Mouse (Mus musculus): ENCODE measurements around the gene Calhm2. TPM values are rescaled to one million over a fixed set of nuclear protein-coding genes. Genes with fewer than 3 reads are reported as not detected.

The Calhm2 gene
- polyA plus RNA-seq, 1 experiment from 2014 or later = 1.5 TPM

GRCm38 (mm10) chr19:47104641-47105271, 33.3 kb downstream of the Calhm2 start:
- no peak for ATAC-seq (replicated peaks)
- 94% methylated on average over 9 of the region's 9 CpGs for WGBS

DNA sequence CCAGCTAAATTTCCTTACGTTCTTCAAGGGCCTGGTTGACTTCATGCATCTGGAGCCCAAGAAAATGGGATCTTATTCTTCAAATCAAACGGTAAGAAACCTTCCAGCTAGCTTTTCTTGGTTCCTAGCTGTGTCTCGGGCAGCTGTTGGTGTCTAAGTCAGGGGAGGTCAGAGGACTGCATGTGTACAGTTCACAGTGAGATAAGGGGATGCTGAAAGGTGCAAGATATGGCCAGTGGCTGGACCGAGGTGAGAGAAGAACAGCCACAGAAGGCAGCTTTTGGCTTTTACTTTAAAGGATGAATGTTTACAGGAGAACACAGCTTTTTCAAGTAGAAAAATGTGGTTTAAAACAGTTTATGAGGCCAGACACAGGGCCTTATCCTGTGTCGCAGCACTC, 37.0 kb downstream of the Calhm2 start:
- H3K4me1 ChIP-seq = no peaks in the 10 kb centered on the region
- no peak overlapping the region for H3K27ac ChIP-seq
- ATAC-seq (replicated peaks) = no peak
- no peak overlapping the region for H3K4me2 ChIP-seq
- H3K36me3 ChIP-seq (replicated peaks) = peaks cover 62% of the 10 kb centered on the region
- no peaks in the 10 kb centered on the region for H3K27me3 ChIP-seq (replicated peaks)
- no peaks in the 10 kb centered on the region for H3K9me3 ChIP-seq
- H3K9ac ChIP-seq = no peak overlapping the region
- WGBS = 96% methylated on average over 5 of the region's 5 CpGs
- no peak overlapping the region for H3K4me3 ChIP-seq

More at GRCm38 (mm10) chr19:47104641-47105271, 33.3 kb downstream of the Calhm2 start:
- Histone ChIP-seq H3K4me2 (no peak overlapping the region), H3K4me1 (no peaks in the 10 kb centered on the region), H3K9me3 (no peaks in the 10 kb centered on the region), H3K27me3 (replicated peaks) (no peaks in the 10 kb centered on the region), H3K27ac (no peak overlapping the region), H3K36me3 (replicated peaks) (peaks cover 75% of the 10 kb centered on the region), H3K9ac (no peak overlapping the region), H3K4me3 (no peak overlapping the region)

- H3K4me3 ChIP-seq = peak within 1 kb of the TSS; percentile 85
- H3K9ac ChIP-seq = peak within 1 kb of the TSS; percentile 95
- peaks cover 32% of the 10 kb centered on the region for H3K4me1 ChIP-seq
- peak within 1 kb of the TSS; percentile 82 for H3K27ac ChIP-seq
- under 1% methylated on average over 56 of the region's 56 CpGs for WGBS
- peaks cover 18% of the 10 kb centered on the region for H3K36me3 ChIP-seq (replicated peaks)
- peak within 1 kb of the TSS; percentile 84 for H3K4me2 ChIP-seq
- peak; percentile 100 for ATAC-seq (replicated peaks)
- H3K27me3 ChIP-seq (replicated peaks) = no peaks in the 10 kb centered on the region
- no peaks in the 10 kb centered on the region for H3K9me3 ChIP-seq
Observed at GRCm38 (mm10) chr19:47090550-47091156, 47.4 kb downstream of the Calhm2 start, which contains the start of the genes Usmg5 and Pdcd11. Gene Usmg5, minus strand, starts transcription at chr19:47090647. Gene Pdcd11, plus strand, starts transcription at chr19:47090768.

GRCm38 (mm10) chr19:47089718-47090525, 48.2 kb downstream of the Calhm2 start:
- H3K9ac ChIP-seq = peak overlapping the region; percentile 95
- peak overlapping the region; percentile 82 for H3K27ac ChIP-seq
- peaks cover 16% of the 10 kb centered on the region for H3K36me3 ChIP-seq (replicated peaks)
- ATAC-seq (replicated peaks) = peak; percentile 75
- H3K4me1 ChIP-seq = peaks cover 32% of the 10 kb centered on the region
- WGBS = 2% methylated on average over 36 of the region's 36 CpGs
- peak overlapping the region; percentile 84 for H3K4me2 ChIP-seq
- peak overlapping the region; percentile 85 for H3K4me3 ChIP-seq
- no peaks in the 10 kb centered on the region for H3K27me3 ChIP-seq (replicated peaks)
- H3K9me3 ChIP-seq = no peaks in the 10 kb centered on the region

GRCm38 (mm10) chr19:47088226-47088625, 49.9 kb downstream of the Calhm2 start:
- no peak overlapping the region for H3K4me3 ChIP-seq
- H3K36me3 ChIP-seq (replicated peaks) = peaks cover 25% of the 10 kb centered on the region
- H3K9me3 ChIP-seq = no peaks in the 10 kb centered on the region
- no peak overlapping the region for H3K27ac ChIP-seq
- H3K27me3 ChIP-seq (replicated peaks) = no peaks in the 10 kb centered on the region
- H3K4me2 ChIP-seq = no peak overlapping the region
- peaks cover 32% of the 10 kb centered on the region for H3K4me1 ChIP-seq
- ATAC-seq (replicated peaks) = no peak
- WGBS = 92% methylated on average over 3 of the region's 3 CpGs
- no peak overlapping the region for H3K9ac ChIP-seq

DNA sequence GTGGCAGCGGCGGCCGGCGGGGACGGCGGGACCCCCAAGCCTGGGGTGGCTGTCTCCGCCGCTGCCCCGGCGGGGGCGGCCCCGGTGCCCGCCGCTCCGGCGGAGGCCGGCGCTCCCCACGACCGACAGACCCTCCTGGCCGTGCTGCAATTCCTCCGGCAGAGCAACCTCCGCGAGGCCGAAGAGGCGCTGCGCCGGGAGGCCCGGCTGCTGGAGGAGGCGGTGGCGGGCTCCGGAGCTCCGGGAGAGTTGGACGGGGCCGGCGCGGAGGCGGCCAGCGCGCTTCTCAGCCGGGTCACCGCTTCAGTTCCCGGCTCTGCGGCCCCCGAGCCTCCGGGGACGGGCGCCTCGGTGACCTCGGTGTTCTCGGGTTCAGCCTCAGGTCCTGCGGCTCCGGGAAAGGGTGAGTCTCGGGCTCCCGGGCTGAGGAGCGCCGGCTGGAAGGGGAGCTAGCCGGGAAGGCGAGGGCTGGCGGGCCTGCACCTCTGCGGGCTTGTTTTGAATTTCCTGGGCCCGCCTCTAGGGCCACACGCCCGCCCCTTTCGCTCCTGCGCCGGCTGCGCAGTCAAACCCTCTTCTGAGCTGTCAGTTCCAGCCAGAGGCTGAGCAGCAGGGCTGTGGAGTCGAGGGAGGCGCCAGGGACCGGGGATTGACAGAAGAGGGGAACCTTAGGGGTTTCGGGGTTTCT, 70.0 kb downstream of the Calhm2 start:
- peak overlapping the region; percentile 89 for H3K27ac ChIP-seq
- under 1% methylated on average over 59 of the region's 72 CpGs for WGBS

GRCm38 (mm10) chr19:47067096-47067882, 70.8 kb downstream of the Calhm2 start, which contains the start of gene Taf5:
Gene Taf5, plus strand, starts transcription at chr19:47067746.
- 11% methylated on average over 49 of the region's 49 CpGs for WGBS
- peak; percentile 88 for ATAC-seq (replicated peaks)
- no peaks in the 10 kb centered on the region for H3K9me3 ChIP-seq

More for the DNA sequence above, 70.0 kb downstream of the Calhm2 start:
- H3K9ac ChIP-seq = peak overlapping the region; percentile 90
- H3K4me2 ChIP-seq = peak overlapping the region; percentile 75
- ATAC-seq (replicated peaks) = peak; percentile 91
- peaks cover 10% of the 10 kb centered on the region for H3K36me3 ChIP-seq (replicated peaks)
- no peaks in the 10 kb centered on the region for H3K27me3 ChIP-seq (replicated peaks)
- H3K9me3 ChIP-seq = no peaks in the 10 kb centered on the region
- H3K4me1 ChIP-seq = peaks cover 12% of the 10 kb centered on the region
- H3K4me3 ChIP-seq = peak overlapping the region; percentile 99

GRCm38 (mm10) chr19:47065860-47066259, 72.2 kb downstream of the Calhm2 start:
- no peak overlapping the region for H3K4me2 ChIP-seq
- no peak overlapping the region for H3K27ac ChIP-seq
- 93% methylated on average over 3 of the region's 3 CpGs for WGBS
- no peak overlapping the region for H3K4me3 ChIP-seq
- peaks cover 12% of the 10 kb centered on the region for H3K4me1 ChIP-seq
- ATAC-seq (replicated peaks) = no peak
- no peaks in the 10 kb centered on the region for H3K9me3 ChIP-seq
- H3K9ac ChIP-seq = no peak overlapping the region
- no peaks in the 10 kb centered on the region for H3K36me3 ChIP-seq (replicated peaks)
- H3K27me3 ChIP-seq (replicated peaks) = no peaks in the 10 kb centered on the region

More at GRCm38 (mm10) chr19:47067096-47067882, 70.8 kb downstream of the Calhm2 start, which contains the start of gene Taf5:
- Histone ChIP-seq H3K4me1 (peaks cover 12% of the 10 kb centered on the region), H3K4me2 (peak within 1 kb of the TSS; percentile 75), H3K36me3 (replicated peaks) (peaks cover 7% of the 10 kb centered on the region), H3K27me3 (replicated peaks) (no peaks in the 10 kb centered on the region), H3K4me3 (peak within 1 kb of the TSS; percentile 99), H3K27ac (peak within 1 kb of the TSS; percentile 89), H3K9ac (peak within 1 kb of the TSS; percentile 90)

- no peaks in the 10 kb centered on the region for H3K4me1 ChIP-seq
- H3K27ac ChIP-seq = no peak overlapping the region
- 0 out of 2 replicates have a peak, but pooled peaks cover 2% of the 10 kb centered on the region for H3K27me3 ChIP-seq (replicated peaks)
- no peak for ATAC-seq (replicated peaks)
- H3K9ac ChIP-seq = no peak overlapping the region
- 79% methylated on average over 1 of the region's 1 CpGs for WGBS
- no peak overlapping the region for H3K4me3 ChIP-seq
- H3K4me2 ChIP-seq = no peak overlapping the region
- no peaks in the 10 kb centered on the region for H3K9me3 ChIP-seq
- no peaks in the 10 kb centered on the region for H3K36me3 ChIP-seq (replicated peaks)
Observed at GRCm38 (mm10) chr19:47057684-47058083, 80.4 kb downstream of the Calhm2 start.
